12 mouse cellular contexts compared by ENCODE assay signal in the genomic region with DNA sequence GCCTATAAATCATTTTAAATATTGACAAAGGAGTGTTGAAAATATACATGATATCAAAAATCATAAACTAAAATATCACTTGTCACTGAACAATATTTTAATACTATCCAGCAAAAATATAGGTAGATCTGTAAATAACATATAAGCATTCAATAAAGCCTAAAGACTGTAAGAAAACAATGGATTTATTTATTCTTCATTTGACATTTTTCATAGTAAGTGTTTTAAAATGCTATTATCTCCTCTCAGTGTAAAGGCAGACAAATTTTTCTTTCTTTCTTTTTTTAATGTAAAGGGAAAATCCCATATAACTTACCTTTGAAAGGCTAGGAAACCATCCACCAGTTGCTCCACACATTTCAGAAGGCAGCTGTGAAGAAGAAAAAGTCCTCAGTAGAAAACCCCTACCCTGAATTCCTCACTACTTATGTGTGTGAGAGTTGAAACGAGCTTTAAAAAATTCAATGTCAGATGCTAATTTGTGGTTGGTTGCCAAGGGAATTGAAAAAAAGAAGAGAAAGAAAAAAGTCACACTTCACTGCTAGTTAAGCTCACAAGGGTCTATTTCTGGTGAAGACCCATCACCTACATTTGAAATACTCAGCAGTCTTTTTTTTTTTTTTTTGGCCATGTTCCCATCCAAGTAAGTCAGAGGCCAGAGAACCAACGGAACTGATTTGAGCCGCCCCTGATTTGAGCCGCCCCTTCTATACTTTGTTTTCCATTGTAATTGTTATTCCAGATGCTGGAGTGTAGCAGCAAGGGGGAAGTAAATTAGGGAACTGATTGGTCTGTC. TPM values are rescaled to one million over a fixed set of nuclear protein-coding genes. Genes with fewer than 3 reads are reported as not detected.
DNase-seq lines count a peak whose midpoint lies in the region; ATAC-seq lines count a peak whose summit lies in the region.
"Had no signal": no experiment of that assay in that cellular context is flagged by ENCODE, and none has a peak within 500 bp of the region (broad histone marks: within the 10 kb centered on the region; RNA-seq: fewer than 3 reads in every experiment).

No protein-coding gene starts in this region.

- no peak overlapping the region for H3K9ac ChIP-seq in kidney, embryonic 14.5 days (ENCODE audit: low read depth, low read length)
- H3K9ac ChIP-seq: limb, embryonic 12.5 days had no signal

- no peaks in the 10 kb centered on the region for H3K9me3 ChIP-seq in kidney, embryonic 14.5 days (ENCODE audit: control insufficient read depth, low read length)
- H3K9me3 ChIP-seq: G1E; limb, embryonic 12.5 days had no signal

- no peaks in the 10 kb centered on the region for H3K27me3 ChIP-seq in kidney, embryonic 14.5 days (ENCODE audit: control insufficient read depth, insufficient read depth, low read length)
- H3K27me3 ChIP-seq in splenic B cell, adult 2 months (ENCODE audit: control insufficient read depth, insufficient read depth, low read length, poor library complexity, severe bottlenecking), result no peaks in the 10 kb centered on the region
- H3K27me3 ChIP-seq: limb, embryonic 12.5 days had no signal

- DNase-seq in kidney, adult 8-10 months, result no peak
- DNase-seq in spleen, postnatal 36 days (ENCODE audit: low spot score in 2 of 2), result peak; percentile 33 to 53
- no peak for DNase-seq in spleen, adult 12 weeks (ENCODE audit: low spot score)
- peak; percentile 60 to 63 for DNase-seq in heart, postnatal 10 days
- peak; percentile 56 for DNase-seq in splenic B cell, adult 2 months (ENCODE audit: low read depth, low spot score)
- DNase-seq in left cerebral cortex, postnatal 14 days (ENCODE audit: low spot score in 2 of 2), result no peak
- DNase-seq in left cerebral cortex, postnatal 25 days (ENCODE audit: low spot score in 2 of 2), result no peak
- DNase-seq: right cerebral cortex, postnatal 4 days had no signal

- H3K27ac ChIP-seq in kidney, embryonic 14.5 days (ENCODE audit: low read depth, low read length), result no peak overlapping the region
- H3K27ac ChIP-seq: limb, embryonic 12.5 days had no signal

- H3K4me1 ChIP-seq in kidney, embryonic 14.5 days (ENCODE audit: control insufficient read depth, insufficient read depth, low read length), result no peaks in the 10 kb centered on the region
- H3K4me1 ChIP-seq: limb, embryonic 12.5 days had no signal

- no peaks in the 10 kb centered on the region for H3K36me3 ChIP-seq in kidney, embryonic 14.5 days (ENCODE audit: control insufficient read depth, insufficient read depth, low read length)
- H3K36me3 ChIP-seq in splenic B cell, adult 2 months (ENCODE audit: control insufficient read depth, insufficient read depth, low read length, poor library complexity, severe bottlenecking), result no peaks in the 10 kb centered on the region
- H3K36me3 ChIP-seq: G1E; limb, embryonic 12.5 days had no signal

- no peak overlapping the region for H3K4me2 ChIP-seq in kidney, embryonic 14.5 days (replicated peaks; ENCODE audit: low read depth, low read length)
- H3K4me2 ChIP-seq: limb, embryonic 12.5 days had no signal

- 27% methylated on average over 4 of the region's 4 CpGs for WGBS in kidney, embryonic 14.5 days

- ATAC-seq in kidney, embryonic 14.5 days (ENCODE audit: low FRiP score, low TSS enrichment), result peak; percentile 78
- ATAC-seq: hindbrain, embryonic 16.5 days had no signal

- no peak overlapping the region for H3K4me3 ChIP-seq in kidney, embryonic 14.5 days (ENCODE audit: low read length)
- H3K4me3 ChIP-seq: limb, embryonic 12.5 days had no signal

- intact Hi-C loops in heart, postnatal 10 days (cut with DNase I), result loop anchor here (5.0 to 10.0 kb wide), 3 partner anchors 49 to 167 kb away; partner anchors contain the start of gene Cd36
- intact Hi-C loops in left cerebral cortex, postnatal 14 days (cut with DNase I), result no loop called here
- intact Hi-C loops in left cerebral cortex, postnatal 25 days (cut with DNase I), result no loop called here

RNA-seq across cellular contexts. Expression of gene Cd36, which starts 53.1 kb away (rescaled TPM):
- polyA plus RNA-seq in kidney, embryonic 14.5 days (2014; fragmentation: Nextera tagmentation; extraction: Ambion mirVana), result 6.8 and 7.7 TPM in 2 replicates
- total RNA-seq in heart, postnatal 10 days (2021), result 1,000 to 10,000 TPM; 1,557 to 1,665 TPM
- 1 to 10 TPM; 2.8 to 3.6 TPM for total RNA-seq in left cerebral cortex, postnatal 14 days (2021)
- 1 to 10 TPM; 2.2 to 2.7 TPM for total RNA-seq in left cerebral cortex, postnatal 25 days (2021)
- polyA plus RNA-seq: G1E had no signal

Comparison
In these comparisons a context has a peak if more than half of its experiments do, and no peak if none do; other contexts are left out.
1. DNase-seq: peak in spleen, postnatal 36 days (2 of 2), heart, postnatal 10 days (2 of 2) and splenic B cell, adult 2 months (single experiment); none in kidney, adult 8-10 months (0 of 2), spleen, adult 12 weeks (single experiment), left cerebral cortex, postnatal 14 days (0 of 2) and left cerebral cortex, postnatal 25 days (0 of 2).
2. RNA of gene Cd36, which starts 53.1 kb away (total RNA-seq): 1,557 to 1,665 TPM in heart, postnatal 10 days; 2.8 to 3.6 TPM in left cerebral cortex, postnatal 14 days and 2.2 to 2.7 TPM in left cerebral cortex, postnatal 25 days; every median in the first group is over 100 times any median in the second.